ENCODE assay signal across 7 mouse cellular contexts in the genomic region with DNA sequence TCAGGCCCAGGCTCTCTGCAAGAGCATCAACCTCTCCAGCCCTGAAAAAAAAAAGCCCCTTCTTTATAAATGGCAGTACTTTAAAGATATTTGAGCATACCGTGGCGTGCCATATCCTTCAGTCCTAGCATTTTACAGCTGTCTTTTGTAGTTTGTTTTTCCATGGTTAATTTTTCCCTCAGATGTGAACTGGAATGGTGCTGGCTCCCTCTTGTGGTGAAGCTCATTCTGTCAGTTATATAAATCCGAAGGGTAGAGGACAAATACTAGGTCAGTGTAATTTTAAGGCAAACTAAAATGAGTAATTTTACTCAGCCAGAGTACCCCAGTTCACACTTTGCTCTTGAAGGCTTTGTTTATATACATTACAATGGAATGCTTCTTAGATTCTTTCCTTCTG. TPM values are rescaled to one million over a fixed set of nuclear protein-coding genes. Genes with fewer than 3 reads are reported as not detected.
DNase-seq lines count a peak whose midpoint lies in the region; ATAC-seq lines count a peak whose summit lies in the region.

No protein-coding gene starts in this region.

- H3K36me3 ChIP-seq in liver, embryonic 11.5 days (ENCODE audit: control insufficient read depth, insufficient read depth, low read length): no peaks in the 10 kb centered on the region; the same call in 1 of the 2 replicates

- WGBS in liver, embryonic 11.5 days: 52% methylated on average over 3 of the region's 3 CpGs

- DNase-seq in liver (peak; percentile 19), MEL-GATA-1-ER (ENCODE audit: extremely low read depth, low read depth) (peak; percentile 39)
- no peak for DNase-seq in liver, embryonic 11.5 days (ENCODE audit: low spot score)
- peak; percentile 22 to 60 for DNase-seq in adrenal gland, postnatal 36 days
- peak; percentile 42 for DNase-seq in fibroblast of lung, adult 2 months (ENCODE audit: low read depth)
- DNase-seq in layer of hippocampus, postnatal 10 days (ENCODE audit: low spot score in 2 of 2): peak; percentile 65 to 72
- peak; percentile 60 for DNase-seq in retina, postnatal 1 day

- no peaks in the 10 kb centered on the region for H3K4me1 ChIP-seq in liver, embryonic 11.5 days (replicated peaks; ENCODE audit: control insufficient read depth, insufficient read depth, low read length)

- no peaks in the 10 kb centered on the region for H3K27me3 ChIP-seq in liver, embryonic 11.5 days (replicated peaks; ENCODE audit: control insufficient read depth, insufficient read depth, low read length)

- no peak overlapping the region for H3K27ac ChIP-seq in liver, embryonic 11.5 days (ENCODE audit: low read depth, low read length)

- H3K4me2 ChIP-seq in liver, embryonic 11.5 days: no peak overlapping the region

- no peak overlapping the region for H3K9ac ChIP-seq in liver, embryonic 11.5 days (ENCODE audit: low read depth, low read length)

- no peaks in the 10 kb centered on the region for H3K9me3 ChIP-seq in liver, embryonic 11.5 days (ENCODE audit: control insufficient read depth, low read length)

- no peak for ATAC-seq in liver, embryonic 11.5 days (replicated peaks; ENCODE audit: low FRiP score)

- H3K4me3 ChIP-seq in liver, embryonic 11.5 days (ENCODE audit: low read depth, low read length): no peak overlapping the region

RNA-seq across cellular contexts. Expression of a gene that starts 12.1 kb away (rescaled TPM):
- 63.4 and 72.4 TPM in 2 replicates for polyA plus RNA-seq in liver, embryonic 11.5 days (2014; fragmentation: Nextera tagmentation; extraction: Ambion mirVana)
- 10 to 100 TPM; 59.2 to 65.3 TPM for total RNA-seq in adrenal gland, postnatal 36 days (2021)
- 10 to 100 TPM; 90.7 to 92.6 TPM for total RNA-seq in layer of hippocampus, postnatal 10 days (2021)

RNA-seq across cellular contexts. Expression of a gene that starts 46.5 kb away (rescaled TPM):
- polyA plus RNA-seq in liver, embryonic 11.5 days (2014; fragmentation: Nextera tagmentation; extraction: Ambion mirVana): 17.1 and 17.5 TPM in 2 replicates
- total RNA-seq in adrenal gland, postnatal 36 days (2021): 10 to 100 TPM in 1 of 2 experiments, 1 to 10 TPM in 1; 9.5 to 11.2 TPM
- 1 to 10 TPM; 9.4 to 9.8 TPM for total RNA-seq in layer of hippocampus, postnatal 10 days (2021)
